Mouse (Mus musculus): Measurements from ENCODE around the gene Btnl10. TPM values are rescaled to one million over a fixed set of nuclear protein-coding genes. Genes with fewer than 3 reads are reported as not detected.
"Not testable (repeated sequence)": the region's sequence is repeated elsewhere in the genome, so short reads cannot be mapped to it uniquely, and the experiment has no call there.

The Btnl10 gene
- total RNA-seq, 4 experiments from 2014 or later = not detected

- no peak for DNase-seq (ENCODE audit: low spot score in 2 of 2)
Observed at GRCm38 (mm10) chr11:58930254-58930653, 12.5 kb downstream of the Btnl10 start.

GRCm38 (mm10) chr11:58931576-58931975 lies 13.9 kb downstream of the Btnl10 start:
- no peak for DNase-seq (ENCODE audit: low spot score in 2 of 2)

- no peak for DNase-seq (ENCODE audit: low spot score in 2 of 2)
Observed at GRCm38 (mm10) chr11:58937909-58938308, 20.2 kb downstream of the Btnl10 start.

GRCm38 (mm10) chr11:58938322-58939087 lies 20.8 kb downstream of the Btnl10 start, which contains the start of gene Rnf187:
Gene Rnf187 (minus strand): TSS chr11:58938916.
- peak; percentile 85 to 90 for DNase-seq (ENCODE audit: low spot score in 2 of 2)

- no peak for DNase-seq (ENCODE audit: low spot score in 2 of 2)
Observed at GRCm38 (mm10) chr11:58939088-58939439, 21.4 kb downstream of the Btnl10 start.

GRCm38 (mm10) chr11:58944136-58944535 lies 26.4 kb downstream of the Btnl10 start:
- DNase-seq (ENCODE audit: low spot score in 2 of 2) = no peak

- no peak for DNase-seq (ENCODE audit: low spot score in 2 of 2)
Observed at GRCm38 (mm10) chr11:58947306-58947705, 29.6 kb downstream of the Btnl10 start.

- no peak for DNase-seq (ENCODE audit: low spot score in 2 of 2)
Observed at GRCm38 (mm10) chr11:58947798-58948528, 30.3 kb downstream of the Btnl10 start.

- no peak for DNase-seq (ENCODE audit: low spot score in 2 of 2)
Observed at GRCm38 (mm10) chr11:58948542-58949479, 31.1 kb downstream of the Btnl10 start, which contains the start of gene Hist3h2ba. Gene Hist3h2ba (plus strand): TSS chr11:58948920.

- DNase-seq (ENCODE audit: low spot score in 2 of 2) = no peak
Observed at GRCm38 (mm10) chr11:58949480-58950431, 32.0 kb downstream of the Btnl10 start.

GRCm38 (mm10) chr11:58951210-58951609 lies 33.5 kb downstream of the Btnl10 start:
- no peak for DNase-seq (ENCODE audit: low spot score in 2 of 2)

- no peak for DNase-seq (ENCODE audit: low spot score in 2 of 2)
Observed at GRCm38 (mm10) chr11:58953351-58954169, 35.9 kb downstream of the Btnl10 start.

- not testable (repeated sequence) for DNase-seq (ENCODE audit: low spot score in 2 of 2)
Observed at GRCm38 (mm10) chr11:58954170-58954419, 36.4 kb downstream of the Btnl10 start.

- DNase-seq (ENCODE audit: low spot score in 2 of 2) = peak; percentile 81 to 91
Observed at GRCm38 (mm10) chr11:58954420-58955142, 36.9 kb downstream of the Btnl10 start, which contains the start of the genes Hist3h2a and Trim17. Gene Hist3h2a (plus strand): TSS chr11:58954685. Gene Trim17 (plus strand): TSS chr11:58954685.

- DNase-seq (ENCODE audit: low spot score in 2 of 2) = no peak
Observed at GRCm38 (mm10) chr11:58955143-58955867, 37.6 kb downstream of the Btnl10 start.

- DNase-seq (ENCODE audit: low spot score in 2 of 2) = no peak
Observed at GRCm38 (mm10) chr11:58955868-58956257, 38.2 kb downstream of the Btnl10 start.

- no peak for DNase-seq (ENCODE audit: low spot score in 2 of 2)
Observed at GRCm38 (mm10) chr11:58957226-58957914, 39.7 kb downstream of the Btnl10 start.

- DNase-seq (ENCODE audit: low spot score in 2 of 2) = no peak
Observed at GRCm38 (mm10) chr11:58958536-58958935, 40.8 kb downstream of the Btnl10 start.
